Mouse (Mus musculus) lung, adult 2 months (tissue): ENCODE data around the gene Grik3. TPM values are rescaled to one million over a fixed set of nuclear protein-coding genes. Genes with fewer than 3 reads are reported as not detected.

ENCODE experiments used
- DNase-seq: peaks from one replicate; pipeline ENCODE4 v3.0.0; 2022
- H3K4me1 ChIP-seq: fragments of 200-500 bp; 2 replicates; pipeline ENCODE4 v1.6.1; 2011; ENCODE audit warnings: low read length; ENCODE audit not compliant: control insufficient read depth, insufficient read depth
- H3K4me3 ChIP-seq: fragments of 200-500 bp; replicated peaks from 2 replicates; pipeline ENCODE3; 2011; ENCODE audit warnings: low read depth, mild to moderate bottlenecking, control low read depth, low read length; ENCODE audit errors: extremely low read depth
- CTCF ChIP-seq: fragments of 200-500 bp; IDR thresholded peaks from 2 replicates; pipeline ENCODE4 v1.5.1; 2011; ENCODE audit warnings: mild to moderate bottlenecking, low read length, control low read depth; ENCODE audit not compliant: insufficient read depth
- POLR2A ChIP-seq: fragments of 200-500 bp; IDR thresholded peaks from 2 replicates; pipeline ENCODE4 v1.6.1; 2011; ENCODE audit warnings: low read depth, mild to moderate bottlenecking, control low read depth, low read length, borderline replicate concordance; ENCODE audit errors: extremely low read depth
- WGBS: fragments of 180-500 bp; shearing (Covaris S2); methylation state at CpG from one replicate; pipeline ENCODE4 v1.1.7; 2018; 5-methylcytosine and 5-hydroxymethylcytosine counted together
- polyA plus RNA-seq: library from polyadenylated mRNA; depleted of rRNA; stranded (reverse); fragments of >200 nt; gene quantifications from 2 replicates; pipeline ENCODE4 v1.2.3, GENCODE M21; 2012; rRNA removed

The Grik3 gene
- polyA plus RNA-seq = 0.12 and 0.77 TPM in 2 replicates

DNA sequence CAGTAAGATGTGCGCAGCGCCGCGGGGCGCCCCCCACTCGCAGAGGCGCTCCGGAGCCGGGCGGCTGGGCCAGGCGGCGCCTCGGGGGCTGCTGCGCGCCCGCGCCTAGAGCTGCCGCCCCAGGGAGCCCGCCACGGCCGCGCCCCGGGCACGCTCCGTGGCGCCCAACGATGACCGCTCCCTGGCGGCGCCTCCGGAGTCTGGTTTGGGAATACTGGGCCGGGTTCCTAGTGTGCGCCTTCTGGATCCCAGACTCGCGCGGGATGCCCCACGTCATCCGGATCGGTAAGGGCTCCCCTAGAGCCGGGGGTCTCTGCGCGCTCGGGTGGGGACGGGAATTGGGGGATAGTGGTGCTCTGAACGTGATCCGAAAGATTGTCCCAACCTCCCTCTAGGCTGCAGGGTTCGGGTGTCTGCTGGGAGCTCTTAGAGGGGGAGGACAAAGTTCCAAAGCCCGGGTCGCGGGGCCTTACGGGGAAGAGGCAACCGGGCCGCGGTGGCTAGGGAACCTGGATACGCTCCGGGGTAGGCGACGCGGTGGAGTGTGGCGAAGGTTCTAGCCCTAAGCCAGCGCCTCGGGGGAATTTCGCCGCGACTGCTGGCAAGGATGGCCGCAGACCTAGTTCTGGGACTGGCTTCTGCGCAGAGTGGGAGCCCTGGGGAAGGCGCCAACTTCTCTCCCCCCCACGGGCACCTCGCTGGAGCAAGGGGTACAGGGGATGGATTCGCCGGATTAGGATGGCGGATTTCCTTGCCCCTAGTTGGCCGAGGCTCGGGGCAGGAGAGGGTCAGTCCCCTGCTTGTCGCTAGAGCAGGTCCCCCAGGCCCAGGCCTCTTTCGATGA lies at the start of gene Grik3:
Gene Grik3 (plus strand): TSS at position 40 of the 844 bp plus-strand sequence.
- no peak for DNase-seq
- Histone ChIP-seq H3K4me1 (no peaks in the 10 kb centered on the region), H3K4me3 (no peak within 1 kb of the TSS)
- no peak for TF ChIP-seq CTCF
- TF ChIP-seq POLR2A = no peak
- 2% methylated on average over 74 of the region's 77 CpGs for WGBS

GRCm38 (mm10) chr4:125441821-125442220 lies 48.7 kb upstream of the Grik3 start:
- no peak for TF ChIP-seq CTCF
- TF ChIP-seq POLR2A = no peak
- 58% methylated on average over 4 of the region's 4 CpGs for WGBS

DNA sequence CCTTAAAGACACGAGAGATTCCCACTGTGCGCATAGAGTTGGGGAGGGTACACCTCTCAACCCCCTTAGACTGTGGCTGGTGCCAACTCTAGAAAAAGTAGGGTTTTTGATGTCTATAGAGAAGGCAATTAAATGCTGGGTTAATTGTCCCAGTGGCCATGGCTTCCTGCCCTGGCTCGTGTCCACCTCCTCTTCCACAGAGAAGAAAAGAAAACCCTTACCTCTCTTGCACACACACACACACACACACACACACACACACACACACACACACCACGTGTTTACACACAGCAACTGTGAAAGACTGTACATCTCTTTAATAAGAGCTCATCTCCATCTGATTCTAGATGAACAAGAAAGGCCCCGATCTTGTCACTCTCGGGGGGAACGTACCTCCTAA lies 46.1 kb upstream of the Grik3 start:
- 76% methylated on average over 7 of the region's 7 CpGs for WGBS
- no peak for DNase-seq
- Histone ChIP-seq H3K4me1 (no peaks in the 10 kb centered on the region), H3K4me3 (no peak overlapping the region)
- no peak for TF ChIP-seq CTCF
- TF ChIP-seq POLR2A = no peak

More at GRCm38 (mm10) chr4:125441821-125442220, 48.7 kb upstream of the Grik3 start:
- H3K4me1 ChIP-seq = no peaks in the 10 kb centered on the region
- H3K4me3 ChIP-seq = no peak overlapping the region
- no peak for DNase-seq

DNA sequence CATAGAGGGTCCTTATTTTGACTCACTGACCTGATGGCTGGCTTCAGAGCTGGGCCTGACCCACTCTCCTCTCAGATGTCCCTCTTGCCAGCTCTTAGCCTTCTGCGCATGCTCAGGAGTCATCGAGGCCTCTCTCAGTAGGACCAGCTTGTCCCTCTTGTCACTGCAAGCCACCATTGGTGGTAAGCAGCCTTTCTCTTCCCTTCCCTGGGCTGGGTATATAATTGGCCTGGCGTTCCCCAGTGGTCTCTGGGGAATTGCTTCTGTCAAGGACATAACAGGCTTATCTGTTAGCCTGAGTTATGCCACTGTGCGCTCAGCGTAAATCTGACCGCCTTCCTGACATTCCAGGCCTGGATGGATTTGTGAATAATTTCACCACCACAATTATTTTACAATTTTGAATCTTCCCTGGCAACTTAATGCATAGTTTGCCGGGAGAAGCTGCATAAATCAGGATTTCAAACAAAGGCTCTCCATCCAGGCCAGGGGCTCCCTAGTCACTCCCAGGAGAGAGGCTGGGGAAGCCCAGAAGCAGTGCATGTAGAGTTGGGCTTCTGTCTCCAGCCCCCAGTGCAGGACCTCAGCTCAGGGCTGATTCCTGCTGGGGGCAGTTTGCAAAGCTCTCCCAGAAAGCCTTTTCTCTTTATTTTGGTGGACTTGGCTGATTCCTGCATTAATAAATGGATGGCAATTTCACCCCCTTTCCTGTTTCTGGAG lies 39.7 kb upstream of the Grik3 start:
- TF ChIP-seq POLR2A (no peak), CTCF (no peak)
- Histone ChIP-seq H3K4me3 (no peak overlapping the region), H3K4me1 (no peaks in the 10 kb centered on the region)
- no peak for DNase-seq
- WGBS = 53% methylated on average over 7 of the region's 7 CpGs

GRCm38 (mm10) chr4:125451821-125452220 lies 38.7 kb upstream of the Grik3 start:
- H3K4me1 ChIP-seq = no peaks in the 10 kb centered on the region
- DNase-seq = no peak
- WGBS = 30% methylated on average over 6 of the region's 6 CpGs
- TF ChIP-seq POLR2A (no peak), CTCF (no peak)
- no peak overlapping the region for H3K4me3 ChIP-seq

- WGBS = 56% methylated on average over 5 of the region's 5 CpGs
- Histone ChIP-seq H3K4me3 (no peak overlapping the region), H3K4me1 (no peaks in the 10 kb centered on the region)
- TF ChIP-seq CTCF (no peak), POLR2A (no peak)
- no peak for DNase-seq
Observed at GRCm38 (mm10) chr4:125456506-125456905, 34.0 kb upstream of the Grik3 start.

GRCm38 (mm10) chr4:125457152-125458093 lies 33.1 kb upstream of the Grik3 start:
- TF ChIP-seq POLR2A = no peak
- no peak for TF ChIP-seq CTCF
- no peak for DNase-seq
- Histone ChIP-seq H3K4me3 (no peak overlapping the region), H3K4me1 (no peaks in the 10 kb centered on the region)
- 17% methylated on average over 11 of the region's 11 CpGs for WGBS

DNA sequence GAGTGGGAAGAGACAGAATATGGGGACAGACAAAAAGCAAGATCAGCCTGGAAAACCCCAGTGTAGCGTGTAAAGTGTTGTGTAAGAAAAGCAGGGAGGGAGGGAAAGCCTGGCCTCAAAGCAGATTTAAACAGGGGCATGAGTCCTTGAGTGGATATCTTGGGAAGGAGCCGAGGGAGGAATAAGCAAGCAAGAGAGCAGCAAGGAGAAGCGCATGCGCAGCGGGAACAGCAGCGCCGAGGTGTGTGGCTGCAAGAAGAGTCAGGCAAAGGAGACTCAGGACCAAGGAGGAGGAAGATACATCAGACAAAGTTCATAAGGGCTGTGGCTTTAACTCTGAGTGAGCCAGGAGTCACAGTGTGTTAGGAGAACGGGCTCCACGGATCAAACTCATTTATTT lies 30.7 kb upstream of the Grik3 start:
- no peak for TF ChIP-seq POLR2A
- TF ChIP-seq CTCF = no peak
- no peak for DNase-seq
- WGBS = 58% methylated on average over 9 of the region's 9 CpGs
- Histone ChIP-seq H3K4me3 (no peak overlapping the region), H3K4me1 (no peaks in the 10 kb centered on the region)
